Mouse (Mus musculus) layer of hippocampus, adult 11-12 months (tissue): ENCODE measurements around the gene Eva1c.

Experiments used
- DNase-seq: peaks from one replicate; pipeline ENCODE4 v3.0.0; 2022; ENCODE audit warnings: low spot score

Gene Eva1c

GRCm38 (mm10) chr16:90826041-90826440, 478 bp upstream of the Eva1c start:
- DNase-seq: no peak

GRCm38 (mm10) chr16:90827498-90827897, 979 bp downstream of the Eva1c start:
- DNase-seq: no peak

GRCm38 (mm10) chr16:90829136-90829535, 2.6 kb downstream of the Eva1c start:
- no peak for DNase-seq

- DNase-seq: peak; percentile 85
Measured at GRCm38 (mm10) chr16:90829894-90830685, 3.6 kb downstream of the Eva1c start.

- peak; percentile 66 for DNase-seq
Measured at GRCm38 (mm10) chr16:90830686-90831439, 4.3 kb downstream of the Eva1c start.

GRCm38 (mm10) chr16:90831676-90832075, 5.2 kb downstream of the Eva1c start:
- no peak for DNase-seq

GRCm38 (mm10) chr16:90832495-90832894, 6.0 kb downstream of the Eva1c start:
- DNase-seq: no peak

- DNase-seq: no peak
Measured at GRCm38 (mm10) chr16:90833041-90833791, 6.7 kb downstream of the Eva1c start.

GRCm38 (mm10) chr16:90837431-90837830, 10.9 kb downstream of the Eva1c start:
- no peak for DNase-seq

- DNase-seq: no peak
Measured at GRCm38 (mm10) chr16:90842164-90842563, 15.6 kb downstream of the Eva1c start.

GRCm38 (mm10) chr16:90845038-90845437, 18.5 kb downstream of the Eva1c start:
- no peak for DNase-seq

GRCm38 (mm10) chr16:90845591-90845990, 19.1 kb downstream of the Eva1c start:
- DNase-seq: no peak

GRCm38 (mm10) chr16:90848697-90849096, 22.2 kb downstream of the Eva1c start:
- DNase-seq: no peak

- DNase-seq: no peak
Measured at GRCm38 (mm10) chr16:90849262-90849661, 22.7 kb downstream of the Eva1c start.

GRCm38 (mm10) chr16:90850881-90851280, 24.4 kb downstream of the Eva1c start:
- no peak for DNase-seq

- no peak for DNase-seq
Measured at GRCm38 (mm10) chr16:90851621-90852334, 25.3 kb downstream of the Eva1c start.

- no peak for DNase-seq
Measured at GRCm38 (mm10) chr16:90856552-90857200, 30.2 kb downstream of the Eva1c start.

- DNase-seq: no peak
Measured at GRCm38 (mm10) chr16:90858206-90858605, 31.7 kb downstream of the Eva1c start.

GRCm38 (mm10) chr16:90863036-90863435, 36.5 kb downstream of the Eva1c start:
- no peak for DNase-seq

- no peak for DNase-seq
Measured at GRCm38 (mm10) chr16:90863468-90864046, 37.0 kb downstream of the Eva1c start.

GRCm38 (mm10) chr16:90864693-90865092, 38.2 kb downstream of the Eva1c start:
- no peak for DNase-seq
